ENCODE assay signal across 8 mouse cellular contexts in genomic region chr7:24298973-24299708, GRCm38 (mm10). TPM values are rescaled to one million over a fixed set of nuclear protein-coding genes. Genes with fewer than 3 reads are reported as not detected.
A peak's percentile ranks its signal among the peaks of the same experiment; 100 is the strongest.
DNase-seq lines count a peak whose midpoint lies in the region; ATAC-seq and TF ChIP-seq lines count a peak whose summit lies in the region.

No protein-coding gene starts in this region.

- intact Hi-C loops in heart, postnatal 25 days (cut with DNase I), result no loop called here

- H3K4me1 ChIP-seq in forebrain, embryonic 15.5 days, result peaks cover 26% of the 10 kb centered on the region
- H3K4me1 ChIP-seq in neural tube, embryonic 14.5 days (ENCODE audit: control insufficient read depth, insufficient read depth, low read length), result peaks cover 13% of the 10 kb centered on the region; the same call in 1 of the 2 replicates
- H3K4me1 ChIP-seq in testis, adult 2 months (ENCODE audit: control insufficient read depth, insufficient read depth, low read length), result peaks cover 8% of the 10 kb centered on the region

- H3K4me2 ChIP-seq in forebrain, embryonic 15.5 days (replicated peaks), result peak overlapping the region; percentile 94
- H3K4me2 ChIP-seq in neural tube, embryonic 14.5 days (ENCODE audit: low read depth, low read length), result peak overlapping the region; percentile 83

- peak; percentile 93 for ATAC-seq in forebrain, embryonic 15.5 days (replicated peaks)
- peak; percentile 92 for ATAC-seq in neural tube, embryonic 14.5 days (ENCODE audit: low read depth)

- peak; percentile 63; the same call in 1 of the 2 replicates for TF ChIP-seq POLR2A in testis, adult 2 months (IDR thresholded peaks at IDR 0.05; ENCODE audit: control insufficient read depth, low read depth, low read length)

- no peaks in the 10 kb centered on the region for H3K27me3 ChIP-seq in forebrain, embryonic 15.5 days
- no peaks in the 10 kb centered on the region for H3K27me3 ChIP-seq in neural tube, embryonic 14.5 days (ENCODE audit: control insufficient read depth, insufficient read depth, low read length)
- no peaks in the 10 kb centered on the region for H3K27me3 ChIP-seq in testis, adult 2 months (ENCODE audit: control insufficient read depth, insufficient read depth, low read length)

- peaks cover 50% of the 10 kb centered on the region for H3K36me3 ChIP-seq in forebrain, embryonic 15.5 days
- H3K36me3 ChIP-seq in neural tube, embryonic 14.5 days (ENCODE audit: control insufficient read depth, insufficient read depth, low read length), result peaks cover 39% of the 10 kb centered on the region
- no peaks in the 10 kb centered on the region; the same call in 1 of the 2 replicates for H3K36me3 ChIP-seq in testis, adult 2 months (ENCODE audit: control insufficient read depth, insufficient read depth, low read length)

- TF ChIP-seq CTCF in testis, adult 2 months (IDR thresholded peaks at IDR 0.05; ENCODE audit: control insufficient read depth, insufficient read depth, insufficient replicate concordance, low read depth, low read length), result peak; percentile 33; the same call in 1 of the 2 replicates

- H3K9ac ChIP-seq in forebrain, embryonic 15.5 days (replicated peaks), result peak overlapping the region; percentile 87
- peak overlapping the region; percentile 69 for H3K9ac ChIP-seq in neural tube, embryonic 14.5 days (replicated peaks; ENCODE audit: low read depth, low read length)

- under 1% methylated on average over 45 of the region's 47 CpGs for WGBS in forebrain, embryonic 15.5 days
- WGBS in neural tube, embryonic 14.5 days, result under 1% methylated on average over 47 of the region's 47 CpGs

- H3K9me3 ChIP-seq in forebrain, embryonic 15.5 days, result no peaks in the 10 kb centered on the region
- no peaks in the 10 kb centered on the region for H3K9me3 ChIP-seq in neural tube, embryonic 14.5 days (ENCODE audit: control insufficient read depth, low read length)

- peak overlapping the region; percentile 80 for H3K4me3 ChIP-seq in forebrain, embryonic 15.5 days
- peak overlapping the region; percentile 62 for H3K4me3 ChIP-seq in neural tube, embryonic 14.5 days (ENCODE audit: low read depth, low read length)
- H3K4me3 ChIP-seq in testis, adult 2 months (ENCODE audit: control insufficient read depth, low read depth, low read length), result peak overlapping the region; percentile 88

- peak overlapping the region; percentile 94 for H3K27ac ChIP-seq in forebrain, embryonic 15.5 days (replicated peaks)
- peak overlapping the region; percentile 92 for H3K27ac ChIP-seq in neural tube, embryonic 14.5 days (ENCODE audit: low read depth, low read length)
- peak overlapping the region; percentile 88 for H3K27ac ChIP-seq in testis, adult 2 months (ENCODE audit: control insufficient read depth, insufficient read depth, low read depth, low read length)

- DNase-seq in MEL-GATA-1-ER (ENCODE audit: extremely low read depth, low read depth), result peak; percentile 78
- peak; percentile 88 to 90 for DNase-seq in cerebellum, adult 18-20 months
- DNase-seq in heart, postnatal 25 days (ENCODE audit: low spot score), result peak; percentile 26
- peak; percentile 85 to 92 for DNase-seq in layer of hippocampus, adult 18-20 months (ENCODE audit: low spot score in 2 of 2)
- DNase-seq in lung, adult 18-20 months, result peak; percentile 62 to 73

RNA-seq across cellular contexts. Expression of gene Zfp61, which starts 1.9 kb away (rescaled TPM):
- polyA plus RNA-seq in forebrain, embryonic 15.5 days (2015; fragmentation: Nextera tagmentation; extraction: Ambion mirVana), result 51.2 and 59.0 TPM in 2 replicates
- 1 to 10 TPM; 3.1 to 4.5 TPM for total RNA-seq in heart, postnatal 25 days (2021)
- 10 to 100 TPM; 19.8 to 24.9 TPM for total RNA-seq in layer of hippocampus, adult 18-20 months (2021)
- 37.3 and 39.6 TPM in 2 replicates for polyA plus RNA-seq in neural tube, embryonic 14.5 days (2014; fragmentation: Nextera tagmentation; extraction: Ambion mirVana)
- polyA plus RNA-seq in testis, adult 2 months (2012; rRNA removed), result 12.1 and 12.4 TPM in 2 replicates

RNA-seq across cellular contexts. Expression of gene Zfp94, which starts 17.3 kb away (rescaled TPM):
- polyA plus RNA-seq in forebrain, embryonic 15.5 days (2015; fragmentation: Nextera tagmentation; extraction: Ambion mirVana), result 24.5 and 24.7 TPM in 2 replicates
- 1 to 10 TPM; 1.8 to 2.5 TPM for total RNA-seq in heart, postnatal 25 days (2021)
- total RNA-seq in layer of hippocampus, adult 18-20 months (2021), result 10 to 100 TPM; 12.1 to 12.7 TPM
- polyA plus RNA-seq in neural tube, embryonic 14.5 days (2014; fragmentation: Nextera tagmentation; extraction: Ambion mirVana), result 19.2 and 24.2 TPM in 2 replicates
- 10.5 and 10.8 TPM in 2 replicates for polyA plus RNA-seq in testis, adult 2 months (2012; rRNA removed)

RNA-seq across cellular contexts. Expression of gene Zfp93, which starts 28.9 kb away (rescaled TPM):
- 9.3 and 12.1 TPM in 2 replicates for polyA plus RNA-seq in forebrain, embryonic 15.5 days (2015; fragmentation: Nextera tagmentation; extraction: Ambion mirVana)
- 1 to 10 TPM; 3.2 to 3.7 TPM for total RNA-seq in heart, postnatal 25 days (2021)
- total RNA-seq in layer of hippocampus, adult 18-20 months (2021), result 10 to 100 TPM; 13.4 to 14.4 TPM
- polyA plus RNA-seq in neural tube, embryonic 14.5 days (2014; fragmentation: Nextera tagmentation; extraction: Ambion mirVana), result 6.4 and 8.9 TPM in 2 replicates
- polyA plus RNA-seq in testis, adult 2 months (2012; rRNA removed), result 3.9 and 4.6 TPM in 2 replicates

RNA-seq across cellular contexts. Expression of gene Tescl, which starts 34.6 kb away (rescaled TPM):
- polyA plus RNA-seq in forebrain, embryonic 15.5 days (2015; fragmentation: Nextera tagmentation; extraction: Ambion mirVana), result not detected in 2 replicates
- total RNA-seq in heart, postnatal 25 days (2021), result not detected
- total RNA-seq in layer of hippocampus, adult 18-20 months (2021), result not detected
- 0.32 and 0.99 TPM in 2 replicates for polyA plus RNA-seq in neural tube, embryonic 14.5 days (2014; fragmentation: Nextera tagmentation; extraction: Ambion mirVana)
- polyA plus RNA-seq in testis, adult 2 months (2012; rRNA removed), result 277 and 339 TPM in 2 replicates

RNA-seq across cellular contexts. Expression of gene Zfp108, which starts 44.5 kb away (rescaled TPM):
- 4.1 and 5.3 TPM in 2 replicates for polyA plus RNA-seq in forebrain, embryonic 15.5 days (2015; fragmentation: Nextera tagmentation; extraction: Ambion mirVana)
- 1 to 10 TPM; 1.7 to 1.8 TPM for total RNA-seq in heart, postnatal 25 days (2021)
- 1 to 10 TPM; 8.0 TPM for total RNA-seq in layer of hippocampus, adult 18-20 months (2021)
- 7.0 and 7.2 TPM in 2 replicates for polyA plus RNA-seq in neural tube, embryonic 14.5 days (2014; fragmentation: Nextera tagmentation; extraction: Ambion mirVana)
- 0.26 and 0.31 TPM in 2 replicates for polyA plus RNA-seq in testis, adult 2 months (2012; rRNA removed)

Comparison
In these comparisons a context has a peak if more than half of its experiments do, and no peak if none do; other contexts are left out.
1. Peak in every context shown above with its lines: DNase-seq, ATAC-seq, H3K4me3 ChIP-seq and H3K27ac ChIP-seq.
2. DNase-seq: peak in every context shown above with its lines; median percentile 89 in cerebellum, adult 18-20 months; 88 in layer of hippocampus, adult 18-20 months; 78 in MEL-GATA-1-ER; 68 in lung, adult 18-20 months; 26 in heart, postnatal 25 days.